22 mouse cellular contexts compared by ENCODE assay signal in genomic region chr5:130022366-130022765, GRCm38 (mm10). TPM values are rescaled to one million over a fixed set of nuclear protein-coding genes. Genes with fewer than 3 reads are reported as not detected.
DNase-seq lines count a peak whose midpoint lies in the region; ATAC-seq and TF ChIP-seq lines count a peak whose summit lies in the region.
"Had no signal": no experiment of that assay in that cellular context is flagged by ENCODE, and none has a peak within 500 bp of the region (broad histone marks: within the 10 kb centered on the region; RNA-seq: fewer than 3 reads in every experiment).

No protein-coding gene starts in this region.

- H3K9ac ChIP-seq in liver, adult 2 months (ENCODE audit: low read depth, low read length), result peak overlapping the region; percentile 82
- no peak overlapping the region for H3K9ac ChIP-seq in liver, embryonic 13.5 days
- no peak overlapping the region for H3K9ac ChIP-seq in midbrain, embryonic 15.5 days
- H3K9ac ChIP-seq: forebrain, embryonic 13.5 days; heart, embryonic 15.5 days; neural tube, embryonic 15.5 days had no signal

- TF ChIP-seq CTCF in liver, adult 2 months (IDR thresholded peaks at IDR 0.05; ENCODE audit: low read depth, low read length), result no peak

- ATAC-seq in liver, embryonic 13.5 days (ENCODE audit: low read depth), result no peak
- no peak for ATAC-seq in midbrain, embryonic 15.5 days (replicated peaks)
- ATAC-seq: forebrain, embryonic 13.5 days; hindbrain, postnatal 0 days had no signal

- H3K9me3 ChIP-seq in liver, embryonic 13.5 days (replicated peaks), result no peaks in the 10 kb centered on the region
- H3K9me3 ChIP-seq in midbrain, embryonic 15.5 days, result no peaks in the 10 kb centered on the region
- H3K9me3 ChIP-seq: forebrain, embryonic 13.5 days; heart, embryonic 15.5 days; neural tube, embryonic 15.5 days had no signal

- H3K4me3 ChIP-seq in liver, adult 2 months (ENCODE audit: insufficient read depth, low read depth, low read length), result peak overlapping the region; percentile 90
- no peak overlapping the region; the same call in 1 of the 2 replicates for H3K4me3 ChIP-seq in liver, embryonic 13.5 days (replicated peaks)
- H3K4me3 ChIP-seq in midbrain, embryonic 15.5 days, result no peak overlapping the region
- H3K4me3 ChIP-seq: forebrain, embryonic 13.5 days; heart, embryonic 15.5 days; neural tube, embryonic 15.5 days had no signal

- peak; percentile 27 for DNase-seq in embryo, embryonic 10 days (ENCODE audit: low spot score)
- DNase-seq in embryo, embryonic 11 days, result no peak
- peak; percentile 97 for DNase-seq in liver, adult 2 months (ENCODE audit: extremely low read depth, low read depth, low spot score)
- DNase-seq in liver, result no peak
- no peak for DNase-seq in liver, embryonic 13.5 days
- DNase-seq in right cerebral cortex, postnatal 4 days, result no peak
- DNase-seq in urinary bladder, postnatal 4 days (ENCODE audit: low spot score in 2 of 2), result no peak
- DNase-seq: adrenal gland, adult 2 months; cerebellum, adult 8-10 months; heart, adult 18-20 months; layer of hippocampus, postnatal 36 days; lung, adult 18-20 months; lung, postnatal 14 days; midbrain, embryonic 14.5 days; spleen, adult 18-20 months; thymus, adult 18-20 months; thymus, postnatal 4 days had no signal

- TF ChIP-seq POLR2A in liver, adult 2 months (IDR thresholded peaks at IDR 0.05; ENCODE audit: extremely low read depth, insufficient read depth, low read length), result no peak

- peaks cover 16% of the 10 kb centered on the region for H3K4me1 ChIP-seq in liver, adult 2 months (ENCODE audit: control insufficient read depth, insufficient read depth, low read length)
- H3K4me1 ChIP-seq in liver, embryonic 13.5 days (replicated peaks), result peaks cover 40% of the 10 kb centered on the region
- H3K4me1 ChIP-seq in midbrain, embryonic 15.5 days, result peaks cover 8% of the 10 kb centered on the region

- H3K79me2 ChIP-seq in liver, adult 2 months (ENCODE audit: control insufficient read depth, insufficient read depth, low read length), result peaks cover 9% of the 10 kb centered on the region; the same call in 1 of the 2 replicates

- H3K4me2 ChIP-seq in liver, embryonic 13.5 days, result peak overlapping the region; percentile 94
- no peak overlapping the region for H3K4me2 ChIP-seq in midbrain, embryonic 15.5 days
- H3K4me2 ChIP-seq: heart, embryonic 15.5 days had no signal

- H3K27me3 ChIP-seq in liver, adult 2 months (ENCODE audit: control insufficient read depth, insufficient read depth, low read length), result no peaks in the 10 kb centered on the region
- H3K27me3 ChIP-seq in liver, embryonic 13.5 days, result 0 out of 2 replicates have a peak, but pooled peaks cover 8% of the 10 kb centered on the region
- no peaks in the 10 kb centered on the region for H3K27me3 ChIP-seq in midbrain, embryonic 15.5 days (replicated peaks)

- H3K36me3 ChIP-seq in liver, adult 2 months (ENCODE audit: control insufficient read depth, insufficient read depth, low read length), result peaks cover 32% of the 10 kb centered on the region
- peaks cover 7% of the 10 kb centered on the region; the same call in 1 of the 2 replicates for H3K36me3 ChIP-seq in liver, embryonic 13.5 days
- no peaks in the 10 kb centered on the region for H3K36me3 ChIP-seq in midbrain, embryonic 15.5 days (replicated peaks)
- H3K36me3 ChIP-seq: heart, embryonic 15.5 days; neural tube, embryonic 15.5 days had no signal

- H3K27ac ChIP-seq in liver, adult 2 months (replicated peaks; ENCODE audit: insufficient read depth, low read depth, low read length), result peak overlapping the region; percentile 94
- H3K27ac ChIP-seq in liver, embryonic 13.5 days, result peak overlapping the region; percentile 6; the same call in 1 of the 2 replicates
- no peak overlapping the region for H3K27ac ChIP-seq in midbrain, embryonic 15.5 days
- H3K27ac ChIP-seq: forebrain, embryonic 13.5 days; heart, embryonic 15.5 days; neural tube, embryonic 15.5 days had no signal

- 18% methylated on average over 7 of the region's 7 CpGs for WGBS in liver, adult 2 months
- 75% methylated on average over 7 of the region's 7 CpGs for WGBS in liver, embryonic 13.5 days (ENCODE audit: insufficient replicate concordance)
- WGBS in midbrain, embryonic 15.5 days, result 85% methylated on average over 7 of the region's 7 CpGs

RNA-seq across cellular contexts. Expression of gene Asl, which starts 6.7 kb away (rescaled TPM):
- total RNA-seq in liver, adult 2 months (2014; rRNA removed), result 683 and 898 TPM in 2 replicates
- 622 and 696 TPM in 2 replicates for polyA plus RNA-seq in liver, adult 2 months (2012; rRNA removed)
- polyA plus RNA-seq in liver, embryonic 13.5 days (2015; fragmentation: Nextera tagmentation; extraction: Ambion mirVana), result 37.8 and 45.2 TPM in 2 replicates
- polyA plus RNA-seq in midbrain, embryonic 15.5 days (2015; fragmentation: Nextera tagmentation; extraction: Ambion mirVana), result 40.1 and 42.4 TPM in 2 replicates

RNA-seq across cellular contexts. Expression of gene Crcp, which starts 6.7 kb away (rescaled TPM):
- total RNA-seq in liver, adult 2 months (2014; rRNA removed), result 27.8 and 33.6 TPM in 2 replicates
- 11.8 and 14.7 TPM in 2 replicates for polyA plus RNA-seq in liver, adult 2 months (2012; rRNA removed)
- polyA plus RNA-seq in liver, embryonic 13.5 days (2015; fragmentation: Nextera tagmentation; extraction: Ambion mirVana), result 31.6 and 34.4 TPM in 2 replicates
- polyA plus RNA-seq in midbrain, embryonic 15.5 days (2015; fragmentation: Nextera tagmentation; extraction: Ambion mirVana), result 88.6 and 91.3 TPM in 2 replicates

RNA-seq across cellular contexts. Expression of gene Gusb, which starts 19.5 kb away (rescaled TPM):
- 13.6 and 21.1 TPM in 2 replicates for total RNA-seq in liver, adult 2 months (2014; rRNA removed)
- polyA plus RNA-seq in liver, adult 2 months (2012; rRNA removed), result 17.6 and 18.6 TPM in 2 replicates
- polyA plus RNA-seq in liver, embryonic 13.5 days (2015; fragmentation: Nextera tagmentation; extraction: Ambion mirVana), result 42.0 and 47.9 TPM in 2 replicates
- 30.6 and 30.9 TPM in 2 replicates for polyA plus RNA-seq in midbrain, embryonic 15.5 days (2015; fragmentation: Nextera tagmentation; extraction: Ambion mirVana)

RNA-seq across cellular contexts. Expression of gene Tpst1, which starts 50.8 kb away (rescaled TPM):
- total RNA-seq in liver, adult 2 months (2014; rRNA removed), result 15.6 and 20.1 TPM in 2 replicates
- 9.3 and 10.8 TPM in 2 replicates for polyA plus RNA-seq in liver, adult 2 months (2012; rRNA removed)
- polyA plus RNA-seq in liver, embryonic 13.5 days (2015; fragmentation: Nextera tagmentation; extraction: Ambion mirVana), result 27.2 and 33.5 TPM in 2 replicates
- polyA plus RNA-seq in midbrain, embryonic 15.5 days (2015; fragmentation: Nextera tagmentation; extraction: Ambion mirVana), result 54.7 and 59.4 TPM in 2 replicates

Comparison
In these comparisons a context has a peak if more than half of its experiments do, and no peak if none do; other contexts are left out.
1. DNase-seq: peak in embryo, embryonic 10 days (single experiment) and liver, adult 2 months (single experiment); none in embryo, embryonic 11 days (single experiment), liver (single experiment), liver, embryonic 13.5 days (single experiment), right cerebral cortex, postnatal 4 days (single experiment) and urinary bladder, postnatal 4 days (0 of 2).
2. RNA of gene Asl, which starts 6.7 kb away (polyA plus RNA-seq): 622 to 696 TPM in liver, adult 2 months; 40.1 to 42.4 TPM in midbrain, embryonic 15.5 days and 37.8 to 45.2 TPM in liver, embryonic 13.5 days; every median in the first group is over 10 times any median in the second.